ENCODE assay signal across 7 mouse cellular contexts in genomic region chr1:86523776-86524618, GRCm38 (mm10). TPM values are rescaled to one million over a fixed set of nuclear protein-coding genes. Genes with fewer than 3 reads are reported as not detected.
DNase-seq lines count a peak whose midpoint lies in the region; ATAC-seq and TF ChIP-seq lines count a peak whose summit lies in the region.

No protein-coding gene starts in this region.

- peak; percentile 10 for DNase-seq in lung, postnatal 0 days (ENCODE audit: low spot score)
- no peak for DNase-seq in lung, adult 18-20 months
- no peak for DNase-seq in limb, embryonic 10.5 days (ENCODE audit: low spot score)
- no peak for DNase-seq in layer of hippocampus, postnatal 25 days (ENCODE audit: extremely low spot score in 1 of 2, low spot score in 1 of 2)
- DNase-seq in frontal cortex, postnatal 10 days (ENCODE audit: low spot score in 2 of 2) = no peak

- no peak for TF ChIP-seq CTCF in lung, postnatal 0 days (IDR thresholded peaks at IDR 0.05)

- H3K27me3 ChIP-seq in lung, postnatal 0 days (replicated peaks; ENCODE audit: insufficient read depth, low read length) = no peaks in the 10 kb centered on the region
- H3K27me3 ChIP-seq in embryonic facial prominence, embryonic 15.5 days = no peaks in the 10 kb centered on the region
- H3K27me3 ChIP-seq in limb, embryonic 10.5 days (ENCODE audit: low read depth, poor library complexity, severe bottlenecking) = no peaks in the 10 kb centered on the region
- no peaks in the 10 kb centered on the region for H3K27me3 ChIP-seq in neural tube, embryonic 12.5 days (replicated peaks)

- peaks cover 7% of the 10 kb centered on the region for H3K4me1 ChIP-seq in lung, postnatal 0 days (ENCODE audit: insufficient read depth, low read depth, low read length)
- peaks cover 29% of the 10 kb centered on the region for H3K4me1 ChIP-seq in embryonic facial prominence, embryonic 15.5 days
- H3K4me1 ChIP-seq in limb, embryonic 10.5 days = peaks cover 32% of the 10 kb centered on the region
- peaks cover 21% of the 10 kb centered on the region; the same call in 1 of the 2 replicates for H3K4me1 ChIP-seq in neural tube, embryonic 12.5 days

- peak overlapping the region; percentile 26; the same call in 1 of the 2 replicates for H3K9ac ChIP-seq in lung, postnatal 0 days (replicated peaks; ENCODE audit: low read depth)
- no peak overlapping the region for H3K9ac ChIP-seq in embryonic facial prominence, embryonic 15.5 days
- peak overlapping the region; percentile 90; the same call in 1 of the 2 replicates for H3K9ac ChIP-seq in neural tube, embryonic 12.5 days

- H3K27ac ChIP-seq in lung, postnatal 0 days (ENCODE audit: low read length) = peak overlapping the region; percentile 100
- H3K27ac ChIP-seq in embryonic facial prominence, embryonic 15.5 days (replicated peaks) = peak overlapping the region; percentile 100
- peak overlapping the region; percentile 99 for H3K27ac ChIP-seq in limb, embryonic 10.5 days
- peak overlapping the region; percentile 92; the same call in 1 of the 2 replicates for H3K27ac ChIP-seq in neural tube, embryonic 12.5 days

- no peak for TF ChIP-seq EP300 in lung, postnatal 0 days (IDR thresholded peaks at IDR 0.05)

- 0 out of 2 replicates have a peak overlapping the region, but pooled peaks have one; percentile 83 for H3K4me2 ChIP-seq in lung, postnatal 0 days (replicated peaks; ENCODE audit: low read depth, low read length)
- H3K4me2 ChIP-seq in embryonic facial prominence, embryonic 15.5 days (replicated peaks) = no peak overlapping the region
- H3K4me2 ChIP-seq in neural tube, embryonic 12.5 days (replicated peaks) = peak overlapping the region; percentile 85

- H3K9me3 ChIP-seq in lung, postnatal 0 days (ENCODE audit: low read length) = no peaks in the 10 kb centered on the region
- H3K9me3 ChIP-seq in embryonic facial prominence, embryonic 15.5 days (replicated peaks) = no peaks in the 10 kb centered on the region
- H3K9me3 ChIP-seq in limb, embryonic 10.5 days (replicated peaks) = no peaks in the 10 kb centered on the region
- H3K9me3 ChIP-seq in neural tube, embryonic 12.5 days = no peaks in the 10 kb centered on the region

- H3K36me3 ChIP-seq in lung, postnatal 0 days (ENCODE audit: insufficient read depth, low read length) = no peaks in the 10 kb centered on the region
- H3K36me3 ChIP-seq in embryonic facial prominence, embryonic 15.5 days = no peaks in the 10 kb centered on the region
- peaks cover 17% of the 10 kb centered on the region for H3K36me3 ChIP-seq in limb, embryonic 10.5 days
- peaks cover 8% of the 10 kb centered on the region for H3K36me3 ChIP-seq in neural tube, embryonic 12.5 days

- 75% methylated on average over 8 of the region's 8 CpGs for WGBS in lung, postnatal 0 days
- 81% methylated on average over 8 of the region's 8 CpGs for WGBS in embryonic facial prominence, embryonic 15.5 days
- WGBS in limb, embryonic 10.5 days = 87% methylated on average over 8 of the region's 8 CpGs
- 83% methylated on average over 8 of the region's 8 CpGs for WGBS in neural tube, embryonic 12.5 days

- H3K4me3 ChIP-seq in lung, postnatal 0 days (ENCODE audit: low read depth, low read length) = no peak overlapping the region
- H3K4me3 ChIP-seq in embryonic facial prominence, embryonic 15.5 days (replicated peaks) = no peak overlapping the region
- peak overlapping the region; percentile 100 for H3K4me3 ChIP-seq in limb, embryonic 10.5 days
- no peak overlapping the region for H3K4me3 ChIP-seq in neural tube, embryonic 12.5 days

- ATAC-seq in lung, postnatal 0 days = no peak
- no peak for ATAC-seq in embryonic facial prominence, embryonic 15.5 days (ENCODE audit: insufficient number of reproducible peaks, low FRiP score, low TSS enrichment, low read depth)
- no peak for ATAC-seq in neural tube, embryonic 12.5 days (ENCODE audit: low FRiP score, low read depth)

RNA-seq across cellular contexts. Expression of gene Ptma, which starts 2.5 kb away (rescaled TPM):
- polyA plus RNA-seq in lung, postnatal 0 days (2015; fragmentation: Nextera tagmentation; extraction: Ambion mirVana) = 1,264 and 1,361 TPM in 2 replicates
- polyA plus RNA-seq in embryonic facial prominence, embryonic 15.5 days (2015; fragmentation: Nextera tagmentation; extraction: Ambion mirVana) = 1,945 and 2,079 TPM in 2 replicates
- 3,283 and 3,422 TPM in 2 replicates for polyA plus RNA-seq in limb, embryonic 10.5 days (2016; fragmentation: Nextera tagmentation; extraction: Ambion mirVana)
- polyA plus RNA-seq in neural tube, embryonic 12.5 days (2016; fragmentation: Nextera tagmentation; extraction: Ambion mirVana) = 2,887 and 2,907 TPM in 2 replicates
- total RNA-seq in layer of hippocampus, postnatal 25 days (2021) = 100 to 1,000 TPM; 508 to 527 TPM

RNA-seq across cellular contexts. Expression of gene Pde6d, which starts 58.4 kb away (rescaled TPM):
- 43.4 and 50.4 TPM in 2 replicates for polyA plus RNA-seq in lung, postnatal 0 days (2015; fragmentation: Nextera tagmentation; extraction: Ambion mirVana)
- 70.9 and 74.7 TPM in 2 replicates for polyA plus RNA-seq in embryonic facial prominence, embryonic 15.5 days (2015; fragmentation: Nextera tagmentation; extraction: Ambion mirVana)
- polyA plus RNA-seq in limb, embryonic 10.5 days (2016; fragmentation: Nextera tagmentation; extraction: Ambion mirVana) = 60.5 and 74.6 TPM in 2 replicates
- polyA plus RNA-seq in neural tube, embryonic 12.5 days (2016; fragmentation: Nextera tagmentation; extraction: Ambion mirVana) = 98.8 and 104 TPM in 2 replicates
- 10 to 100 TPM; 55.4 to 61.0 TPM for total RNA-seq in layer of hippocampus, postnatal 25 days (2021)

RNA-seq across cellular contexts. Expression of gene Cops7b, which starts 58.7 kb away (rescaled TPM):
- 18.0 and 19.3 TPM in 2 replicates for polyA plus RNA-seq in lung, postnatal 0 days (2015; fragmentation: Nextera tagmentation; extraction: Ambion mirVana)
- polyA plus RNA-seq in embryonic facial prominence, embryonic 15.5 days (2015; fragmentation: Nextera tagmentation; extraction: Ambion mirVana) = 39.1 and 41.2 TPM in 2 replicates
- 77.0 and 79.9 TPM in 2 replicates for polyA plus RNA-seq in limb, embryonic 10.5 days (2016; fragmentation: Nextera tagmentation; extraction: Ambion mirVana)
- 66.1 and 70.1 TPM in 2 replicates for polyA plus RNA-seq in neural tube, embryonic 12.5 days (2016; fragmentation: Nextera tagmentation; extraction: Ambion mirVana)
- 10 to 100 TPM; 21.6 to 25.0 TPM for total RNA-seq in layer of hippocampus, postnatal 25 days (2021)
